Mouse (Mus musculus) stomach, postnatal 0 days (tissue): ENCODE measurements around the gene Tsc1.

Source experiments
- CTCF ChIP-seq: IDR thresholded peaks from 2 replicates; pipeline ENCODE4 v1.5.1; 2016; ENCODE audit warnings: antibody characterized with exemption, low read depth, mild to moderate bottlenecking, moderate library complexity
- EP300 ChIP-seq: optimal IDR thresholded peaks from 2 replicates; pipeline ENCODE3; 2016; ENCODE audit warnings: antibody characterized with exemption

- TF ChIP-seq CTCF (no peak), EP300 (no peak)
Observed at GRCm38 (mm10) chr2:28641435-28641941, 460 bp downstream of the Tsc1 start.
